Mouse (Mus musculus) bone marrow, adult 2 months (tissue): ENCODE measurements around the gene Psme4.

Experiments used
- CTCF ChIP-seq: fragments of 200-500 bp; IDR thresholded peaks from 2 replicates; pipeline ENCODE4 v1.5.1; 2011; ENCODE audit warnings: low read length, control low read depth; ENCODE audit not compliant: control insufficient read depth, insufficient read depth
- POLR2A ChIP-seq: fragments of 200-500 bp; IDR thresholded peaks from 2 replicates; pipeline ENCODE4 v1.6.1; 2011; ENCODE audit warnings: low read depth, mild to moderate bottlenecking, control low read depth, low read length, borderline replicate concordance; ENCODE audit not compliant: control insufficient read depth

- TF ChIP-seq POLR2A (no peak), CTCF (no peak)
These were observed 21.2 kb downstream of the Psme4 start for GRCm38 (mm10) chr11:30792680-30793079.
